Mouse (Mus musculus): ENCODE measurements around the gene Car1. TPM values are rescaled to one million over a fixed set of nuclear protein-coding genes. Genes with fewer than 3 reads are reported as not detected.
"Not testable (repeated sequence)": the region's sequence is repeated elsewhere in the genome, so short reads cannot be mapped to it uniquely, and the experiment has no call there.

The Car1 gene
- polyA plus RNA-seq, 1 experiment from 2014 or later: 0.12 TPM

- ATAC-seq (ENCODE audit: insufficient number of reproducible peaks, low FRiP score, low TSS enrichment, low read depth) (no peak), DNase-seq (ENCODE audit: low spot score) (no peak)
- no peak overlapping the region for H3K4me2 ChIP-seq (ENCODE audit: low read depth, severe bottlenecking)
- H3K9me3 ChIP-seq (ENCODE audit: control insufficient read depth, low read length): no peaks in the 10 kb centered on the region
- 83% methylated on average over 5 of the region's 5 CpGs for WGBS
- no peak overlapping the region for H3K4me3 ChIP-seq (ENCODE audit: low read depth, low read length)
- H3K4me1 ChIP-seq (ENCODE audit: control insufficient read depth, insufficient read depth, low read length): no peaks in the 10 kb centered on the region
- no peaks in the 10 kb centered on the region for H3K36me3 ChIP-seq (ENCODE audit: control insufficient read depth, insufficient read depth, low read length)
- no peak overlapping the region for H3K9ac ChIP-seq (ENCODE audit: low read length)
- no peak overlapping the region for H3K27ac ChIP-seq (replicated peaks; ENCODE audit: low read depth, low read length)
- no peaks in the 10 kb centered on the region for H3K27me3 ChIP-seq (ENCODE audit: control insufficient read depth, insufficient read depth, low read length)
Observed at GRCm38 (mm10) chr3:14831219-14831835, 23.2 kb upstream of the Car1 start.

GRCm38 (mm10) chr3:14828896-14829295 is 20.7 kb upstream of the Car1 start:
- H3K4me2 ChIP-seq (ENCODE audit: low read depth, severe bottlenecking): no peak overlapping the region
- H3K9me3 ChIP-seq (ENCODE audit: control insufficient read depth, low read length): no peaks in the 10 kb centered on the region
- H3K9ac ChIP-seq (ENCODE audit: low read length): no peak overlapping the region
- ATAC-seq (ENCODE audit: insufficient number of reproducible peaks, low FRiP score, low TSS enrichment, low read depth): no peak
- no peak overlapping the region for H3K27ac ChIP-seq (replicated peaks; ENCODE audit: low read depth, low read length)
- DNase-seq (ENCODE audit: low spot score): no peak
- H3K4me3 ChIP-seq (ENCODE audit: low read depth, low read length): no peak overlapping the region
- H3K4me1 ChIP-seq (ENCODE audit: control insufficient read depth, insufficient read depth, low read length): no peaks in the 10 kb centered on the region
- H3K27me3 ChIP-seq (ENCODE audit: control insufficient read depth, insufficient read depth, low read length): no peaks in the 10 kb centered on the region
- no peaks in the 10 kb centered on the region for H3K36me3 ChIP-seq (ENCODE audit: control insufficient read depth, insufficient read depth, low read length)

GRCm38 (mm10) chr3:14819844-14820504 is 11.8 kb upstream of the Car1 start:
- DNase-seq (ENCODE audit: low spot score): no peak
- no peak overlapping the region for H3K9ac ChIP-seq (ENCODE audit: low read length)
- H3K27me3 ChIP-seq (ENCODE audit: control insufficient read depth, insufficient read depth, low read length): no peaks in the 10 kb centered on the region
- H3K4me1 ChIP-seq (ENCODE audit: control insufficient read depth, insufficient read depth, low read length): no peaks in the 10 kb centered on the region
- no peak overlapping the region for H3K4me3 ChIP-seq (ENCODE audit: low read depth, low read length)
- H3K27ac ChIP-seq (replicated peaks; ENCODE audit: low read depth, low read length): no peak overlapping the region
- WGBS: 73% methylated on average over 1 of the region's 1 CpGs
- no peak overlapping the region for H3K4me2 ChIP-seq (ENCODE audit: low read depth, severe bottlenecking)
- H3K36me3 ChIP-seq (ENCODE audit: control insufficient read depth, insufficient read depth, low read length): no peaks in the 10 kb centered on the region
- H3K9me3 ChIP-seq (ENCODE audit: control insufficient read depth, low read length): no peaks in the 10 kb centered on the region
- no peak for ATAC-seq (ENCODE audit: insufficient number of reproducible peaks, low FRiP score, low TSS enrichment, low read depth)

- 83% methylated on average over 1 of the region's 1 CpGs for WGBS
- not testable (repeated sequence) for H3K27me3 ChIP-seq (ENCODE audit: control insufficient read depth, insufficient read depth, low read length); H3K4me1 ChIP-seq (ENCODE audit: control insufficient read depth, insufficient read depth, low read length); H3K9me3 ChIP-seq (ENCODE audit: control insufficient read depth, low read length); H3K27ac ChIP-seq (replicated peaks; ENCODE audit: low read depth, low read length); H3K9ac ChIP-seq (ENCODE audit: low read length); ATAC-seq (ENCODE audit: insufficient number of reproducible peaks, low FRiP score, low TSS enrichment, low read depth); H3K4me2 ChIP-seq (ENCODE audit: low read depth, severe bottlenecking); H3K4me3 ChIP-seq (ENCODE audit: low read depth, low read length); DNase-seq (ENCODE audit: low spot score); H3K36me3 ChIP-seq (ENCODE audit: control insufficient read depth, insufficient read depth, low read length)
Observed at GRCm38 (mm10) chr3:14815396-14815795, 7.2 kb upstream of the Car1 start.

GRCm38 (mm10) chr3:14806702-14807101 is 1.5 kb downstream of the Car1 start:
- Histone ChIP-seq H3K4me2 (ENCODE audit: low read depth, severe bottlenecking) (no peak overlapping the region), H3K4me1 (ENCODE audit: control insufficient read depth, insufficient read depth, low read length) (no peaks in the 10 kb centered on the region), H3K27me3 (ENCODE audit: control insufficient read depth, insufficient read depth, low read length) (no peaks in the 10 kb centered on the region), H3K36me3 (ENCODE audit: control insufficient read depth, insufficient read depth, low read length) (no peaks in the 10 kb centered on the region), H3K9ac (ENCODE audit: low read length) (no peak overlapping the region), H3K9me3 (ENCODE audit: control insufficient read depth, low read length) (no peaks in the 10 kb centered on the region), H3K27ac (replicated peaks; ENCODE audit: low read depth, low read length) (no peak overlapping the region), H3K4me3 (ENCODE audit: low read depth, low read length) (no peak overlapping the region)
- no peak for ATAC-seq (ENCODE audit: insufficient number of reproducible peaks, low FRiP score, low TSS enrichment, low read depth)
- no peak for DNase-seq (ENCODE audit: low spot score)

GRCm38 (mm10) chr3:14805962-14806361 is 2.2 kb downstream of the Car1 start:
- Histone ChIP-seq H3K9ac (ENCODE audit: low read length) (no peak overlapping the region), H3K27me3 (ENCODE audit: control insufficient read depth, insufficient read depth, low read length) (no peaks in the 10 kb centered on the region), H3K4me3 (ENCODE audit: low read depth, low read length) (no peak overlapping the region), H3K27ac (replicated peaks; ENCODE audit: low read depth, low read length) (no peak overlapping the region), H3K36me3 (ENCODE audit: control insufficient read depth, insufficient read depth, low read length) (no peaks in the 10 kb centered on the region), H3K4me2 (ENCODE audit: low read depth, severe bottlenecking) (no peak overlapping the region), H3K4me1 (ENCODE audit: control insufficient read depth, insufficient read depth, low read length) (no peaks in the 10 kb centered on the region), H3K9me3 (ENCODE audit: control insufficient read depth, low read length) (no peaks in the 10 kb centered on the region)
- no peak for DNase-seq (ENCODE audit: low spot score)
- 90% methylated on average over 3 of the region's 3 CpGs for WGBS
- ATAC-seq (ENCODE audit: insufficient number of reproducible peaks, low FRiP score, low TSS enrichment, low read depth): no peak

GRCm38 (mm10) chr3:14804906-14805305 is 3.3 kb downstream of the Car1 start:
- H3K36me3 ChIP-seq (ENCODE audit: control insufficient read depth, insufficient read depth, low read length): no peaks in the 10 kb centered on the region
- ATAC-seq (ENCODE audit: insufficient number of reproducible peaks, low FRiP score, low TSS enrichment, low read depth): no peak
- 93% methylated on average over 6 of the region's 6 CpGs for WGBS

GRCm38 (mm10) chr3:14797069-14797468 is 11.1 kb downstream of the Car1 start:
- Histone ChIP-seq H3K4me2 (ENCODE audit: low read depth, severe bottlenecking) (no peak overlapping the region), H3K9ac (ENCODE audit: low read length) (no peak overlapping the region), H3K4me3 (ENCODE audit: low read depth, low read length) (no peak overlapping the region), H3K4me1 (ENCODE audit: control insufficient read depth, insufficient read depth, low read length) (no peaks in the 10 kb centered on the region), H3K27me3 (ENCODE audit: control insufficient read depth, insufficient read depth, low read length) (no peaks in the 10 kb centered on the region), H3K9me3 (ENCODE audit: control insufficient read depth, low read length) (no peaks in the 10 kb centered on the region), H3K36me3 (ENCODE audit: control insufficient read depth, insufficient read depth, low read length) (no peaks in the 10 kb centered on the region), H3K27ac (replicated peaks; ENCODE audit: low read depth, low read length) (no peak overlapping the region)
- WGBS: 81% methylated on average over 3 of the region's 3 CpGs
- DNase-seq (ENCODE audit: low spot score): no peak
- no peak for ATAC-seq (ENCODE audit: insufficient number of reproducible peaks, low FRiP score, low TSS enrichment, low read depth)

More at GRCm38 (mm10) chr3:14804906-14805305, 3.3 kb downstream of the Car1 start:
- no peak overlapping the region for H3K4me3 ChIP-seq (ENCODE audit: low read depth, low read length)
- no peak overlapping the region for H3K9ac ChIP-seq (ENCODE audit: low read length)
- H3K9me3 ChIP-seq (ENCODE audit: control insufficient read depth, low read length): no peaks in the 10 kb centered on the region
- DNase-seq (ENCODE audit: low spot score): no peak
- no peaks in the 10 kb centered on the region for H3K27me3 ChIP-seq (ENCODE audit: control insufficient read depth, insufficient read depth, low read length)
- no peak overlapping the region for H3K4me2 ChIP-seq (ENCODE audit: low read depth, severe bottlenecking)
- H3K27ac ChIP-seq (replicated peaks; ENCODE audit: low read depth, low read length): no peak overlapping the region
- H3K4me1 ChIP-seq (ENCODE audit: control insufficient read depth, insufficient read depth, low read length): no peaks in the 10 kb centered on the region
